Mouse (Mus musculus): ENCODE measurements at regions not wholly inside any gene's neighbourhood (a gene's known extent, or its start where the extent isn't known, plus 50 kb on each side); places are given as distances from the start of the nearest gene placed in this dataset.

DNA sequence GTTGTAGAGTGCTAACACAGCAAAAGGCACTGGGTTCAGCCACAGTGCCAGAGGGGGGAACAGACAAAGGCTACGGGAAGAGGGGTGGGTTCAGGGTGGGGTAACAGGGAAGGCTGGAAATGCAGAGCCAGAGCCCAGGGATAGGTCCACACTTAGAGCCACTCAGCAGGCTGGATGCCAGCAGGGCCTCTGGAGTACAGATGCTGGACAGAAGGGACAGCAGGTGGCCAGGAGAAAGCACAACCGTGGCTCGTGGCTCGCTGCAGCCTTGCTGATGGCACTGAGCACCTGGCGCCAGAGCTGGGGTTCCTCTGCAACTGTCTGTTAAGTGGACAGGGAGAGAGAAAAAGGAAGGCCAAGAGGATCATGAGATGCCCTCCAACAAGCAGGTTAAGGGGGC, 174.2 kb downstream of the Mroh4 start:
- Histone ChIP-seq H3K36me3 (ENCODE audit: control insufficient read depth, insufficient read depth, low read length) (no peaks in the 10 kb centered on the region), H3K27me3 (ENCODE audit: control insufficient read depth, insufficient read depth, low read length) (no peaks in the 10 kb centered on the region)
- WGBS: 82% methylated on average over 5 of the region's 5 CpGs

DNA sequence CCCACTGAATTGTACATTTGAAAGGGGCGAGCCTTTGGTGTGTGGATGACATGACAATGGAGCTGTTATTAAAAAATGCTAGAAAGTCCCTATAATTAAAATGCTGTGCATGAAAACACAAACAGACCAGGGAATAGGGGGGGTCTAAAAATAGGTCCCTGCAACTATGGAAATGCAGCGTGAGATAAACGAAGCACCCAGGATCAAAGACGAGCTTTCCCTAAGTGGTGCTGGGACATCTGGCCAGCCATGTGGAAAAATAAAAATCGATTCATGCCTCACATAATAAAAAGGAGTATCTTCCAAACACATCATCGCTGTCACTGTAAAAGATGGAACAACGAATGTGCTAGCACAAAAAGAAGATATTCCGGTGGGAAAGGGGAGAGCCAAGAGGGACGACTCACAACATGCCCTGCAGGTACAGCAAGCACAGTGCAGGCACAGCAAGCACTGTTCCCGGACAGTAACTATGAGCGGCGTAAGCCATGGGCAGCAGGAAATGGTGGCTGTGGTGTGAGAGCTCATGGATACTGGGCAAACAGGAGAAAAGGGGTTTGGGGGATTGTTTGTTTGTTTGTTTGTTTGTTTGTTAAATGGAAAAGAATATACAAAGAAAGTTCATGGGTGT, 176.7 kb downstream of the Mroh4 start:
- Histone ChIP-seq H3K4me1 (ENCODE audit: control insufficient read depth in 2 of 2, insufficient read depth in 2 of 2, low read length in 2 of 2) (peaks cover 7% of the 10 kb centered on the region in 2 experiments; a peak in 2 of 4 replicates), H3K4me3 (ENCODE audit: control insufficient read depth in 1 of 2, insufficient read depth in 1 of 2, low read depth in 1 of 2, low read length in 2 of 2) (no peak overlapping the region), H3K9me3 (ENCODE audit: control insufficient read depth, low read length) (peaks cover 4% of the 10 kb centered on the region; the same call in 1 of the 2 replicates), H3K36me3 (ENCODE audit: control insufficient read depth, insufficient read depth, low read length) (no peaks in the 10 kb centered on the region), H3K27ac (replicated peaks in 1 of 2; ENCODE audit: control insufficient read depth in 1 of 2, insufficient read depth in 1 of 2, low read depth in 2 of 2, low read length in 2 of 2) (no peak overlapping the region), H3K27me3 (ENCODE audit: control insufficient read depth, insufficient read depth, low read length) (no peaks in the 10 kb centered on the region), H3K9ac (ENCODE audit: low read length) (no peak overlapping the region), H3K4me2 (ENCODE audit: low read length) (no peak overlapping the region)
- ATAC-seq (ENCODE audit: insufficient number of reproducible peaks, insufficient read depth, low FRiP score, low read depth): no peak
- 66% methylated on average over 12 of the region's 12 CpGs for WGBS

More for the DNA sequence above, 174.2 kb downstream of the Mroh4 start:
- H3K4me2 ChIP-seq (ENCODE audit: low read length): no peak overlapping the region
- H3K4me3 ChIP-seq (ENCODE audit: control insufficient read depth in 1 of 2, insufficient read depth in 1 of 2, low read depth in 1 of 2, low read length in 2 of 2): no peak overlapping the region
- H3K9me3 ChIP-seq (ENCODE audit: control insufficient read depth, low read length): peaks cover 7% of the 10 kb centered on the region; the same call in 1 of the 2 replicates
- no peak for ATAC-seq (ENCODE audit: insufficient number of reproducible peaks, insufficient read depth, low FRiP score, low read depth)
- H3K27ac ChIP-seq (replicated peaks in 1 of 2; ENCODE audit: control insufficient read depth in 1 of 2, insufficient read depth in 1 of 2, low read depth in 2 of 2, low read length in 2 of 2): no peak overlapping the region
- no peaks in the 10 kb centered on the region for H3K4me1 ChIP-seq (ENCODE audit: control insufficient read depth in 2 of 2, insufficient read depth in 2 of 2, low read length in 2 of 2)
- H3K9ac ChIP-seq (ENCODE audit: low read length): no peak overlapping the region

DNA sequence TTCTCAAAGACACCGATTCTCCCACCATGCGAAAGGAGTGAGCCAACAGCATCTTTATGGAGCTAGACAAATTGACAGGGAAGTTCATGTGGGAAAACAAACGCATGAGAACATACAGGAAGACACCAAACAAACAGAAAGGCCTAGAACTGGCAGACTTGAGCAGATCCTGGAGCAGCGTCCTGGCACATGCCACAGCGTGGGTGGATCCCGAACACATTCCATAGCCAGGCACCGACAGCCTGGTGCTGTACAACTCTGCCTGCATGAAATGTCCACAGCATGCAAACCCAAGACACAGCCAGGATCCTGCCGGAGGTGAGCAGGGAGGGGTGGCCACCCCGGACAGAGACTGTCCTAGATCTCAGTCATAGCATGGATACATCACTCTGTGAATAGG, 177.2 kb downstream of the Mroh4 start:
- no peak overlapping the region for H3K4me3 ChIP-seq (ENCODE audit: control insufficient read depth in 1 of 2, insufficient read depth in 1 of 2, low read depth in 1 of 2, low read length in 2 of 2)
- no peak overlapping the region for H3K9ac ChIP-seq (ENCODE audit: low read length)
- H3K4me1 ChIP-seq (ENCODE audit: control insufficient read depth in 2 of 2, insufficient read depth in 2 of 2, low read length in 2 of 2): peaks cover 7 to 10% of the 10 kb centered on the region in 2 experiments; a peak in 2 of 4 replicates
- H3K27me3 ChIP-seq (ENCODE audit: control insufficient read depth, insufficient read depth, low read length): no peaks in the 10 kb centered on the region
- H3K4me2 ChIP-seq (ENCODE audit: low read length): no peak overlapping the region
- 77% methylated on average over 9 of the region's 9 CpGs for WGBS
- no peaks in the 10 kb centered on the region for H3K9me3 ChIP-seq (ENCODE audit: control insufficient read depth, low read length)
- H3K27ac ChIP-seq (replicated peaks in 1 of 2; ENCODE audit: control insufficient read depth in 1 of 2, insufficient read depth in 1 of 2, low read depth in 2 of 2, low read length in 2 of 2): no peak overlapping the region
- no peak for ATAC-seq (ENCODE audit: insufficient number of reproducible peaks, insufficient read depth, low FRiP score, low read depth)
- no peaks in the 10 kb centered on the region for H3K36me3 ChIP-seq (ENCODE audit: control insufficient read depth, insufficient read depth, low read length)

DNA sequence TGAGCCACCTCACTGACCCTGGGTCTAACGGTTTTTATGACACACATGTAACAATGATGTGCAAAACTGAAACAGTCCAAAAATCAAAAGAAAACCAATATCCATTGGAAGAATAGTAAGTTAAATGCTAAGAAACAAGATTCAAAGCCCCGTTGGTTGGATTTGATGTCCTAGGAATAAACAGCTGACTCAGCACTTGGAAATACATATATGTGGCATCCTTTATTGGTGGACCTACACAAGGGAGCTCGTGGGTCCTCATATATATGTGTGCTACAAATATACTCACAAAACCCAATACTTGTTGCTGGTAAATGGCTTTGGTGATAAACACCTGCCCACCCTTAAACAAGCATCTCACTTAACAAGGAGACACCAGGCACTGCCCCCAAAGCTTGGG, 178.2 kb downstream of the Mroh4 start:
- ATAC-seq (ENCODE audit: insufficient number of reproducible peaks, insufficient read depth, low FRiP score, low read depth): no peak
- WGBS: 86% methylated on average over 3 of the region's 3 CpGs
- Histone ChIP-seq H3K36me3 (ENCODE audit: control insufficient read depth, insufficient read depth, low read length) (no peaks in the 10 kb centered on the region), H3K27ac (replicated peaks in 1 of 2; ENCODE audit: control insufficient read depth in 1 of 2, insufficient read depth in 1 of 2, low read depth in 2 of 2, low read length in 2 of 2) (no peak overlapping the region), H3K4me3 (ENCODE audit: control insufficient read depth in 1 of 2, insufficient read depth in 1 of 2, low read depth in 1 of 2, low read length in 2 of 2) (no peak overlapping the region), H3K9ac (ENCODE audit: low read length) (no peak overlapping the region), H3K9me3 (ENCODE audit: control insufficient read depth, low read length) (no peaks in the 10 kb centered on the region), H3K27me3 (ENCODE audit: control insufficient read depth, insufficient read depth, low read length) (no peaks in the 10 kb centered on the region), H3K4me2 (ENCODE audit: low read length) (no peak overlapping the region), H3K4me1 (ENCODE audit: control insufficient read depth in 2 of 2, insufficient read depth in 2 of 2, low read length in 2 of 2) (peaks cover 7 to 12% of the 10 kb centered on the region in 2 experiments; a peak in 2 of 4 replicates)

DNA sequence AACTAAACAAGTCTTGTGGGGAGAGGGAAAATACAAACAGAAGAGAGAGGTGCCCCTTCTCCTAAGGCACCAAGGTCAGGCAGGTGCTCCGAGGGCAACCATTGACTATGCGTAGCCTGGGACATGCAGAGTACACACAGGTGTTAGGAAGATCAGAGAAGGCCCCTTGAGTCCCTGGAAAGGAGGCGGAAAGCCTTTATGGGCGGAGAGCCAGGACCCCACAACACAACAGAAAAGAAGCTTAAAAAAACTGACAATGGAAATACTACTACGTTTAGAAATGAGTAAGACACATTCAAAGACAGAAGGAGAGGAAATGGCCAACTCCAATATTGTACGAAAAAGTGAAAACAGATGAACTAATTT, 179.5 kb downstream of the Mroh4 start:
- H3K27me3 ChIP-seq (ENCODE audit: control insufficient read depth, insufficient read depth, low read length): no peaks in the 10 kb centered on the region
- H3K36me3 ChIP-seq (ENCODE audit: control insufficient read depth, insufficient read depth, low read length): no peaks in the 10 kb centered on the region
- H3K9ac ChIP-seq (ENCODE audit: low read length): no peak overlapping the region
- no peaks in the 10 kb centered on the region for H3K9me3 ChIP-seq (ENCODE audit: control insufficient read depth, low read length)
- no peak overlapping the region for H3K27ac ChIP-seq (replicated peaks in 1 of 2; ENCODE audit: control insufficient read depth in 1 of 2, insufficient read depth in 1 of 2, low read depth in 2 of 2, low read length in 2 of 2)
- peaks cover 7 to 12% of the 10 kb centered on the region in 2 experiments; a peak in 2 of 4 replicates for H3K4me1 ChIP-seq (ENCODE audit: control insufficient read depth in 2 of 2, insufficient read depth in 2 of 2, low read length in 2 of 2)
- ATAC-seq (ENCODE audit: insufficient number of reproducible peaks, insufficient read depth, low FRiP score, low read depth): no peak
- no peak overlapping the region for H3K4me3 ChIP-seq (ENCODE audit: control insufficient read depth in 1 of 2, insufficient read depth in 1 of 2, low read depth in 1 of 2, low read length in 2 of 2)
- WGBS: 77% methylated on average over 6 of the region's 6 CpGs
- H3K4me2 ChIP-seq (ENCODE audit: low read length): no peak overlapping the region

DNA sequence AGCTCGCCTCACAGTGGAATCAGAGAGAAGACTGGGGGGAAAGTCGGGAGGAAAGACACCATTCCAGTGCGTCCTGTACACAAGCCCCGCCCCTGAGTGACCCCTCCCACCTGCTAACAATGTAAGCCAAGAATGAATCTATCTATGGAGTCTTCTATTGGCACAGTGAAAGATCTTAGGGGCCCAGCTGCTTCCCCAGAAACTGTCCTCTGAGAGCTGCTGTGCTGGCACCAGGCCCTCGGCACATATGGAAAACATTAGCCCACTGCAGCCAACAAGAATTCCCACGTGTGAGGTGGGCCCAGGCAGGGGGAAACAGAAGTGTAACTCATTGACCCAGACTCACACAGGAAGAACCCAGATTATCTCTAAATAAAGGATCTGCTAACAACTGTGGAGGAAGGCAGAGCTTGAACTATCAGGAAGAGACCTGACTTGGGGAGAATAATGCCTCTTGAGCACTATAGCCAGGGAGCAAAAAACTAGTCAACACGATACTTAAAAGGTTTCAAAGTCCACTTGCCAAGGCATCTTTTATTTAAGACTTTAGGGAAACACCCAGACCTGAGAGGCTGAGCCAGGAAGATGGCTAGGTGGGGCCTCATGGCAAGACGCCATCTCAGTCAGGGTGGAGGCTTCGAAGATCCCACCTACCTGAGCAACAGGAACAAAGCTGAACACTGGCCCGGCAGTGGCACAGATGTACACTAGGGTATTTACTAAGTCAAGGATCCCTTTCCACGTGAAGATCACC, 180.1 kb downstream of the Mroh4 start:
- H3K4me2 ChIP-seq (ENCODE audit: low read length): no peak overlapping the region
- WGBS: 54% methylated on average over 11 of the region's 11 CpGs

DNA sequence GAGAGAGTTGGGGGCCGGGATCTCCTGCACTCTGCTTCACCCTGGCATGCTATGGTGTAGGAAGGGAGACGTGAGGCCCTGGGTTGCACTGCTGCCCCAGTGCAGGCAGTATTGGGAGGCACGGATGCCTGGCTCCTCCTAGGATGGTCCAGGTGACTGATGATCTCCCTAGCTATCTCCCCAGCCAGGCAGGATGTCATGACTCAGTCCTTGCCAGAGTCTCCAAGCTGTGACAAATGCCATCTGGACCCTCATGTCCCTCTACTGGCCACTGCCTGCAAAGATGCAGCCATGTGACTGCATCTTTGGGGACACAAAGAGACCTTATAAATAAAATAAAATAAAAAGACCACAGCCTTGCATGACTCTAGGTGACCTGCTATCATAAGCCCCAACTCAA, 181.6 kb downstream of the Mroh4 start:
- Histone ChIP-seq H3K27ac (replicated peaks in 1 of 2; ENCODE audit: control insufficient read depth in 1 of 2, insufficient read depth in 1 of 2, low read depth in 2 of 2, low read length in 2 of 2) (no peak overlapping the region), H3K36me3 (ENCODE audit: control insufficient read depth, insufficient read depth, low read length) (no peaks in the 10 kb centered on the region), H3K4me3 (ENCODE audit: control insufficient read depth in 1 of 2, insufficient read depth in 1 of 2, low read depth in 1 of 2, low read length in 2 of 2) (no peak overlapping the region), H3K27me3 (ENCODE audit: control insufficient read depth, insufficient read depth, low read length) (no peaks in the 10 kb centered on the region), H3K9ac (ENCODE audit: low read length) (no peak overlapping the region), H3K9me3 (ENCODE audit: control insufficient read depth, low read length) (no peaks in the 10 kb centered on the region), H3K4me2 (ENCODE audit: low read length) (no peak overlapping the region), H3K4me1 (ENCODE audit: control insufficient read depth in 2 of 2, insufficient read depth in 2 of 2, low read length in 2 of 2) (peaks cover 7 to 12% of the 10 kb centered on the region in 2 experiments; a peak in 2 of 4 replicates)
- WGBS: 22% methylated on average over 3 of the region's 3 CpGs
- no peak for ATAC-seq (ENCODE audit: insufficient number of reproducible peaks, insufficient read depth, low FRiP score, low read depth)

More for the DNA sequence above, 180.1 kb downstream of the Mroh4 start:
- no peak overlapping the region for H3K9ac ChIP-seq (ENCODE audit: low read length)
- H3K4me3 ChIP-seq (ENCODE audit: control insufficient read depth in 1 of 2, insufficient read depth in 1 of 2, low read depth in 1 of 2, low read length in 2 of 2): no peak overlapping the region
- H3K9me3 ChIP-seq (ENCODE audit: control insufficient read depth, low read length): no peaks in the 10 kb centered on the region
- no peaks in the 10 kb centered on the region for H3K36me3 ChIP-seq (ENCODE audit: control insufficient read depth, insufficient read depth, low read length)
- no peaks in the 10 kb centered on the region for H3K27me3 ChIP-seq (ENCODE audit: control insufficient read depth, insufficient read depth, low read length)
- no peak overlapping the region for H3K27ac ChIP-seq (replicated peaks in 1 of 2; ENCODE audit: control insufficient read depth in 1 of 2, insufficient read depth in 1 of 2, low read depth in 2 of 2, low read length in 2 of 2)
- ATAC-seq (ENCODE audit: insufficient number of reproducible peaks, insufficient read depth, low FRiP score, low read depth): no peak
- peaks cover 7 to 12% of the 10 kb centered on the region in 2 experiments; a peak in 2 of 4 replicates for H3K4me1 ChIP-seq (ENCODE audit: control insufficient read depth in 2 of 2, insufficient read depth in 2 of 2, low read length in 2 of 2)

Data from heart, embryonic 14.5 days (tissue).